Mouse (Mus musculus) urinary bladder, postnatal 36 days (tissue): ENCODE data around the gene Ctsj.
A peak's percentile ranks its signal among the peaks of the same experiment; 100 is the strongest.
"Not testable (repeated sequence)": the region's sequence is repeated elsewhere in the genome, so short reads cannot be mapped to it uniquely, and the experiment has no call there.

Source experiments
- DNase-seq, 2 experiments: peaks; one replicate each; pipeline ENCODE4 v3.0.0; 2022; ENCODE audit warnings: low spot score in 2 of 2, mixed read lengths in 1 of 2

Gene Ctsj

DNA sequence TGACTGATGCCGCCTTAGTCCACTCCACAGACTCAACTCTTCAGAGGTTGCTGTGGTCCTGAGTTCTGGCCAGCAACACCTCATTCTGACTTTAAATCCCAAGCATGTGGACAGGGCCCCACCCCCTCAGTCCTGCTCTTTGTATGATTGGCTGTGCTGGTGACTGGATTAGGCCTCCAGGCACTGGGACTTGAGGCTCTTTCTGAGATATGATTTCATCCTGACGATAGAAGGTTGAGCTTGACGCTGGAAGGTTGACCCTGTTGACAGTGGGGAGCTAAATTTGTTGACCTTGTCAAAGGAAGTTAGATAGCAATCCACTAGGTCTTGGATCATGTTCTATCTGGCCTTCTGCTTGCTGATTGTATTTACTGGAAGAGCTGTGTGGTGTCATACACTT is at the start of gene Ctsj:
TSS of gene Ctsj (minus strand) at position 101 of the 400 bp plus-strand sequence.
- DNase-seq, result no peak

DNA sequence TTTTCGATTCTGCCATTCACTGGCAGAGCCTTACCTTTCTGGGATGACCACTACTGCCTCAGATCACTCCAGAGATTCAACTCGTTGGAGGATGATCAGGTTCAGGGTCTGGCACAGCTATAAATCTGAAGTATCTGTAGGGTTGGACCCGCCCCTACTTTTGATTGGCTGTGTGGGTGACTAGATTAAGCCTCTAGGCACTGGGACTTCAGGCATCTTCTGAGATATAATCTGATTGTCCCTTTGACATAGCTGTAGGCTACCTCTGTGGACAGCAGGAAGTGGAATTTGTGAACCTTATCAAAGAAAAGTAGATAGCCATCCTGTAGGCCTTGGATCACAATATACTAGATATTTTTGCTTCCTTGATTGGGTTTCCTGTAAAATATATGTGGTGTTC is 34.8 kb upstream of the Ctsj start, which contains the start of gene Ctsq:
TSS of gene Ctsq (minus strand) at position 101 of the 400 bp plus-strand sequence.
- no peak for DNase-seq

GRCm38 (mm10) chr13:61022785-61023184 is 17.0 kb upstream of the Ctsj start:
- no peak for DNase-seq

- no peak for DNase-seq
Measured at GRCm38 (mm10) chr13:61021844-61022243, 16.1 kb upstream of the Ctsj start.

- no peak for DNase-seq
Measured at GRCm38 (mm10) chr13:61010171-61010570, 4.4 kb upstream of the Ctsj start.

- no peak for DNase-seq
Measured at GRCm38 (mm10) chr13:60997600-60997999, 8.2 kb downstream of the Ctsj start.

GRCm38 (mm10) chr13:60986915-60987314 is 18.8 kb downstream of the Ctsj start:
- not testable (repeated sequence) for DNase-seq

- not testable (repeated sequence) for DNase-seq
Measured at GRCm38 (mm10) chr13:60972319-60972718, 33.4 kb downstream of the Ctsj start.

- peak in 1 of 2 experiments; percentile 2 for DNase-seq
Measured at GRCm38 (mm10) chr13:60963985-60964384, 41.8 kb downstream of the Ctsj start.

GRCm38 (mm10) chr13:60961706-60962105 is 44.1 kb downstream of the Ctsj start:
- DNase-seq, result no peak
